Mouse (Mus musculus) intestine, postnatal 0 days (tissue): ENCODE data around the gene Eya3. TPM values are rescaled to one million over a fixed set of nuclear protein-coding genes. Genes with fewer than 3 reads are reported as not detected.

Source experiments
- ATAC-seq: fragments of 200-750 bp; cut with Nextera tagmentation; 2 replicates; pipeline ENCODE4 v1.8.0; 2017; ENCODE audit warnings: mild to moderate bottlenecking, moderate TSS enrichment, moderate library complexity
- H3K27ac ChIP-seq: fragments of 300-500 bp; sonication (generic); 2 replicates; pipeline ENCODE4 v1.5.1; 2014; ENCODE audit warnings: mild to moderate bottlenecking, low read depth, low read length, moderate library complexity
- H3K27me3 ChIP-seq: fragments of 300-500 bp; sonication (generic); replicated peaks from 2 replicates; pipeline ENCODE4 v1.6.1; 2014; ENCODE audit warnings: low read length, mixed read lengths; ENCODE audit not compliant: control insufficient read depth, insufficient read depth
- H3K36me3 ChIP-seq: fragments of 300-500 bp; sonication (generic); 2 replicates; pipeline ENCODE4 v1.6.1; 2014; ENCODE audit warnings: mild to moderate bottlenecking, moderate library complexity; ENCODE audit not compliant: control insufficient read depth, insufficient read depth
- H3K4me1 ChIP-seq: fragments of 300-500 bp; sonication (generic); replicated peaks from 2 replicates; pipeline ENCODE4 v1.6.1; 2014; ENCODE audit warnings: antibody characterized with exemption, low read length, mixed read lengths; ENCODE audit not compliant: control insufficient read depth, insufficient read depth
- H3K4me2 ChIP-seq: fragments of 300-500 bp; sonication (generic); replicated peaks from 2 replicates; pipeline ENCODE4 v1.6.1; 2014; ENCODE audit warnings: low read depth, mild to moderate bottlenecking, moderate library complexity
- H3K4me3 ChIP-seq: fragments of 300-500 bp; sonication (generic); 2 replicates; pipeline ENCODE4 v1.5.1; 2014; ENCODE audit warnings: low read depth, low read length
- H3K9ac ChIP-seq: fragments of 300-500 bp; sonication (generic); 2 replicates; pipeline ENCODE4 v1.6.1; 2014; ENCODE audit warnings: mild to moderate bottlenecking, low read depth, low read length
- H3K9me3 ChIP-seq: fragments of 300-500 bp; sonication (generic); 2 replicates; pipeline ENCODE4 v1.6.1; 2016; ENCODE audit warnings: mixed run types; ENCODE audit not compliant: control insufficient read depth
- CTCF ChIP-seq: sonication (generic); IDR thresholded peaks from 2 replicates; pipeline ENCODE4 v1.5.1; 2016; ENCODE audit warnings: low read depth, mild to moderate bottlenecking, control low read depth, antibody characterized with exemption, moderate library complexity
- WGBS: fragments of 180-500 bp; shearing (Covaris S2); extraction: QIAGEN DNeasy Blood & Tissue Kit; methylation state at CpG from one replicate; pipeline ENCODE4 v1.1.7; 2014; 5-methylcytosine and 5-hydroxymethylcytosine counted together
- polyA plus RNA-seq: library from polyadenylated mRNA; unstranded; fragments of >200 nt; fragmentation: Nextera tagmentation; extraction: Ambion mirVana; gene quantifications from 2 replicates; pipeline ENCODE4 v1.2.1, GENCODE M21; 2015

The Eya3 gene
- polyA plus RNA-seq, 1 experiment from 2014 or later, result 10.1 TPM

DNA sequence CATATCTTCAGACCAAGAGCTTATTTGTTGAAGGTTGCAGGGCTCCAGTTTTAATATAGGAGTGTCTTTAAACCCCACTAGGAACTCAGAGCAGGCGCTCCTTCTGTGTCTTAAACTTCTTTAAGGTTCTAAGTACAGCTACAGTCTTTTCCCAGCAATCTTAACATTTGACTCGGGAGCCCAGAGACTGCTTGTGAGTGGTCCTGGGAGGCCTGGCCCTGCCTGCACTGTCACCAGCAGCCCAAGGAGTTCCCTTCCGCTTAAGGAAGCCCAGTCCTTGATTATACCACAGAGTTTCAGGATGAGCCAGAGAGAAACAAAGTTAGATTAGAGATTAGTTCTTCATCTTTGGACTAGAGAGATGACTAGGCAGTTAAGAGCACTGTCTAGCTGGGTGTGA, 54.6 kb downstream of the Eya3 start:
- Histone ChIP-seq H3K4me2 (no peak overlapping the region), H3K9ac (no peak overlapping the region), H3K9me3 (no peaks in the 10 kb centered on the region), H3K4me3 (no peak overlapping the region), H3K27ac (no peak overlapping the region), H3K4me1 (no peaks in the 10 kb centered on the region), H3K27me3 (no peaks in the 10 kb centered on the region), H3K36me3 (peaks cover 41% of the 10 kb centered on the region)
- ATAC-seq, result no peak
- 91% methylated on average over 3 of the region's 3 CpGs for WGBS
- TF ChIP-seq CTCF, result no peak

DNA sequence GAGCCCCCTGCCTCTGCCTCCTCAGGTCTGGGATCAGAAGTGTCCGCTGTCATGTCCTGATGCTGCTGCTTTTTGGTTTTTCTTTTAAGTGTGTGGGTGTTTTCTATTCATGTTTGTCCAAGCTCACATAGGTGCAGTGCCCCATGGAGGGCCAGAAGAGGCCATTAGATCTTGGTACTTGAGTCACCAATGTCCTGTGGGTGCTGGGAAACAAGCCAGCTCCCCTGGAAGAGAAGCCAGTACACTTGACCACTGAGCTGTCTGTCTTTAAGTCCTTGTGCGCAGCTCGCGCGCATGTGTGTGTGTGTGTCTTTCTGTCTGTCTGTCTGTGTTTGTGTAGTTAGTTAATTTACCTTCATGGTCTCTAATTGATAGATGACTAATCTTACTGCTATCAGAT, 63.3 kb downstream of the Eya3 start:
- peaks cover 69% of the 10 kb centered on the region for H3K36me3 ChIP-seq
- H3K9ac ChIP-seq, result no peak overlapping the region
- TF ChIP-seq CTCF, result no peak
- H3K4me1 ChIP-seq, result no peaks in the 10 kb centered on the region
- no peak for ATAC-seq
- no peaks in the 10 kb centered on the region for H3K27me3 ChIP-seq
- H3K27ac ChIP-seq, result no peak overlapping the region
- no peak overlapping the region for H3K4me3 ChIP-seq
- H3K9me3 ChIP-seq, result no peaks in the 10 kb centered on the region
- H3K4me2 ChIP-seq, result no peak overlapping the region
- 99% methylated on average over 5 of the region's 5 CpGs for WGBS

DNA sequence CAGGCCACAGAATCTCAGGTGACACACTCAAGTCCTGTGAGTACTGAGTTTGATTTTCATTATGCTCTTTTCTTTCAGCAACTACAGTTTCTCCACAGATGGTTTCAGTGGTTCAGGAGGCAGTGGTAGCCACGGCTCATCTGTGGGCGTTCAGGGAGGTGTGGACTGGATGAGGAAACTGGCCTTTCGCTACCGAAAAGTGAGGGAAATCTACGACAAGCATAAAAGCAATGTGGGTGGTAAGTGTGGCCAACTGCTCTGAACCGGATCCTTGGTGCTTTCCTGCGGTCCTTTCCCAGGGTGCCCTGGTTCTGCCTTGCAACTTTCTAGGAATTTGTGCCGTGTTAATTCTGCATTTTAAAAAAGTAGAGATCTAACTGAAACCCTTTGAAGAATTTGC, 68.1 kb downstream of the Eya3 start:
- no peak overlapping the region for H3K4me2 ChIP-seq
- H3K9ac ChIP-seq, result no peak overlapping the region
- H3K9me3 ChIP-seq, result no peaks in the 10 kb centered on the region
- H3K27me3 ChIP-seq, result no peaks in the 10 kb centered on the region
- TF ChIP-seq CTCF, result no peak
- H3K27ac ChIP-seq, result no peak overlapping the region; the same call in 1 of the 2 replicates
- H3K4me3 ChIP-seq, result no peak overlapping the region
- H3K36me3 ChIP-seq, result peaks cover 79% of the 10 kb centered on the region
- no peaks in the 10 kb centered on the region for H3K4me1 ChIP-seq
- WGBS, result 98% methylated on average over 8 of the region's 8 CpGs
- ATAC-seq, result no peak

DNA sequence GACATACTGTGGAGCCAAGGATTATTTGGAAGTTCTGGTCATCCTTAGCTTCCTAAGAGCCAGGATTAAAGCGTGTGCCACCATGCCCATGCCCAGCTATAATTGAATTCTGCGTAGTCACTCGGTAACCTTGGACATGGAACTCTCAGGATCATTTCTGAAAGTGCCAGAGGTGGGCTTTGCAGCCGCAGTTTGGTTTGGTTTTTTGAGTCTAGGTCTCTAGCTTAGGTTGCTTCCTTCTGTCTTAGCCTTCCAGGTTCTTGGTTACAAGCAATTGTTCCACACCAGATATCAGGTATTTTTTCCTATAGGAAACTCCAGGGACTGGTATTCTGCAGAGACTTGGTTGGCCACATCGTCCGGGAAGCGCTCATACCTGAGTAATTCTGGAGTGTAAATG, 74.4 kb downstream of the Eya3 start:
- Histone ChIP-seq H3K9ac (no peak overlapping the region), H3K4me2 (no peak overlapping the region), H3K9me3 (no peaks in the 10 kb centered on the region), H3K27me3 (no peaks in the 10 kb centered on the region), H3K27ac (no peak overlapping the region), H3K36me3 (peaks cover 62% of the 10 kb centered on the region), H3K4me1 (no peaks in the 10 kb centered on the region), H3K4me3 (no peak overlapping the region)
- 93% methylated on average over 7 of the region's 7 CpGs for WGBS
- TF ChIP-seq CTCF, result no peak
- ATAC-seq, result no peak

DNA sequence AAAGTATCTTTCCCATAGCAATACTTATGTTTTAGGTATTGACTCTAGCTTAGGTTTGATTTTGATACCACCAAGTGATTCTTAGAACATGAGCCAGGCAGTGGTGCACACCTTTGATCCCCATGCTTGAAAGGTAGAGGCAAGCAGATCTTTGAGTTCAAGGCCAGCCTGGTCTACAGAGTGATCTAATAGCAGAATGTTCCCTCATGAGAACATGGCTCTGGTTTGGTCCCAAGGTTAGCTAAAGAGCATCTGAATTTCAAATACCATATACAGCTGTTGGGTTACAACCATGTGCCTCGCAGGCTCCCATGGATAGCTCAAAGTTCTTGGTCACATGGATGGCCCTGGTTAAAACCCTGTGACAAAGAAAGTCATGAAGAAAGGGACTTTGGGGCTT, 79.5 kb downstream of the Eya3 start:
- 100% methylated on average over 1 of the region's 1 CpGs for WGBS
- peaks cover 55% of the 10 kb centered on the region for H3K36me3 ChIP-seq

DNA sequence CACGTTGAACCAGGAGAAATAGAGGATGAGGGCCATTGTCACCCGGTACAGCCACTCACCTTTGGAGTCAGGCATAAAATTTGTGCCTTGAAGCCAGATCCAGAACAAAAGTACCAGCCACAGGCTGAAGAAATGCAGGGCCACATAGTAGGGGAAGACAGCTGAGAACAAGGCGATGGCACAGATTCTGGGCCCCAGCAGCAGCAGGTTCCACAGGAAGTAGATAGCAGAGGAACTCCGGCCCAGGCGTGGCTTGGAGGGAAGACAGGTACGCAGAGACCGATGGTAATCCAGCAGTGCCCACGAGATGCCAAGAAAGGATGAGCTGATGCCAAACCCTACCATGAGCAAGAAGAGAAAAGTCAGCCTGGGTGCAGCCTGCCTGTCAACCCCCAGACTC, 89.4 kb downstream of the Eya3 start:
- Histone ChIP-seq H3K27me3 (no peaks in the 10 kb centered on the region), H3K9me3 (no peaks in the 10 kb centered on the region), H3K4me2 (no peak overlapping the region), H3K4me1 (no peaks in the 10 kb centered on the region), H3K36me3 (0 out of 2 replicates have a peak, but pooled peaks cover 5% of the 10 kb centered on the region), H3K4me3 (no peak overlapping the region), H3K27ac (no peak overlapping the region), H3K9ac (no peak overlapping the region)
- WGBS, result 77% methylated on average over 8 of the region's 8 CpGs
- ATAC-seq, result no peak
- no peak for TF ChIP-seq CTCF

More for the DNA sequence above, 79.5 kb downstream of the Eya3 start:
- no peak overlapping the region for H3K4me3 ChIP-seq
- no peaks in the 10 kb centered on the region for H3K27me3 ChIP-seq
- no peak overlapping the region for H3K27ac ChIP-seq
- no peak overlapping the region for H3K4me2 ChIP-seq
- H3K9me3 ChIP-seq, result no peaks in the 10 kb centered on the region
- H3K9ac ChIP-seq, result no peak overlapping the region
- H3K4me1 ChIP-seq, result no peaks in the 10 kb centered on the region
- TF ChIP-seq CTCF, result no peak
- no peak for ATAC-seq

DNA sequence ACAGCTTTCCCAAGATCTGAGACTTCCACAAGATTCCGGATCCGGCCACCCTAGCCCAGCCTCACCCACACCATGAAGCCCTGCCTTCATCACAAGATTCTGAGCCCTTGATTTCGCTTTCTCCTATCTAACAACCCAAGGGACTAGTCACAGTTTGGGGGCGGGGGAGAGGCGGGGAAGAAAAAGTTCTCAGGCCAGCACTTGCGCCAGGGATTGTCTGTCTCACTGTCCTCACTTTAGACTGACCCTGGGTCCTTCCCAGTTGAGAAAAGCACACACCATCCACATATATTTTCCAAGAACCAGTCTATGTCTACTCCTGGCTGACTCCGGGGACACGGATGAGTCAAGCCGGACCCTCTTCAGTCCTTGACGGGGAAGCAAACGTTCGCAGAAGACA, 92.8 kb downstream of the Eya3 start:
- Histone ChIP-seq H3K27ac (no peak overlapping the region), H3K4me3 (peak overlapping the region; percentile 52), H3K9me3 (no peaks in the 10 kb centered on the region), H3K36me3 (no peaks in the 10 kb centered on the region), H3K9ac (peak overlapping the region; percentile 45; the same call in 1 of the 2 replicates), H3K4me2 (peak overlapping the region; percentile 85), H3K4me1 (no peaks in the 10 kb centered on the region), H3K27me3 (no peaks in the 10 kb centered on the region)
- 40% methylated on average over 12 of the region's 12 CpGs for WGBS
- TF ChIP-seq CTCF, result no peak
- no peak for ATAC-seq
